16 mouse cellular contexts compared by ENCODE assay signal in the genomic region with DNA sequence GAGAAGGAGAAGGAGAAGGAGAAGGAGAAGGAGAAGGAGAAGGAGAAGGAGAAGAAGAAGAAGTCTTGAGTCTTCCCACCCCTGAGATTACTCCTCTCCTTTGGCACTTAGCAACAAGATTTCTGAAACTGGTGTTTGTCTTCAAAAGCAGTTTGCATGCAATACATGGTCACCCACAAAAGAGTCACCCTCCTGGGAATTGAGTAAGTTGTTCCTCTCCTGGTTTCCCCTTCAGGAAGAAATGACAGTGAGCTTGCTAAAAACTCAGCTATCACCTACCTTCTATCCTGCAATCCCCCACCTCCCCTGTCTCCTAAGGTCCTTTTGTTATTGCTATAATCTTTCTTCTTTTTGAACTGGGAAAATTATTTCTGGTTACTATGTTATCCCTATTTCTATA.
"Had no signal": no experiment of that assay in that cellular context is flagged by ENCODE, and none has a peak within 500 bp of the region (broad histone marks: within the 10 kb centered on the region; RNA-seq: fewer than 3 reads in every experiment).

No protein-coding gene starts in this region.

- H3K4me2 ChIP-seq: lung, embryonic 15.5 days; midbrain, embryonic 11.5 days; midbrain, embryonic 13.5 days; midbrain, embryonic 15.5 days; neural tube, embryonic 12.5 days; stomach, embryonic 15.5 days had no signal

- H3K27me3 ChIP-seq: lung, embryonic 15.5 days; megakaryocyte, embryonic 14.5 days; midbrain, embryonic 13.5 days; midbrain, embryonic 15.5 days; neural tube, embryonic 12.5 days; stomach, embryonic 15.5 days had no signal

- H3K36me3 ChIP-seq: lung, embryonic 15.5 days; midbrain, embryonic 13.5 days; midbrain, embryonic 15.5 days; neural tube, embryonic 12.5 days; stomach, embryonic 15.5 days had no signal

- H3K4me1 ChIP-seq: lung, embryonic 15.5 days; midbrain, embryonic 13.5 days; midbrain, embryonic 15.5 days; neural tube, embryonic 12.5 days; stomach, embryonic 15.5 days had no signal

- H3K4me3 ChIP-seq: lung, embryonic 15.5 days; megakaryocyte, embryonic 14.5 days; midbrain, embryonic 13.5 days; midbrain, embryonic 15.5 days; neural tube, embryonic 12.5 days; stomach, embryonic 15.5 days had no signal

- H3K9me3 ChIP-seq: lung, embryonic 15.5 days; megakaryocyte, embryonic 14.5 days; midbrain, embryonic 13.5 days; midbrain, embryonic 15.5 days; neural tube, embryonic 12.5 days; stomach, embryonic 15.5 days had no signal

- ATAC-seq: liver, postnatal 0 days; lung, postnatal 0 days; midbrain, embryonic 13.5 days; midbrain, embryonic 15.5 days had no signal

- H3K9ac ChIP-seq: liver, postnatal 0 days; lung, embryonic 15.5 days; midbrain, embryonic 13.5 days; midbrain, embryonic 15.5 days; neural tube, embryonic 12.5 days; stomach, embryonic 15.5 days had no signal

- H3K27ac ChIP-seq: lung, embryonic 15.5 days; midbrain, embryonic 13.5 days; midbrain, embryonic 15.5 days; neural tube, embryonic 12.5 days; stomach, embryonic 15.5 days; stomach, postnatal 0 days had no signal

- DNase-seq: liver, postnatal 0 days; lung, adult 2 months; lung, postnatal 4 days; right cerebral cortex, postnatal 14 days; thymus, adult 2 months; thymus, postnatal 25 days; thymus, postnatal 4 days had no signal
